Mouse (Mus musculus) limb, embryonic 14.5 days (tissue): Measurements from ENCODE around the gene Stab1. TPM values are rescaled to one million over a fixed set of nuclear protein-coding genes. Genes with fewer than 3 reads are reported as not detected.

Experiments used
- ATAC-seq: fragments of 200-750 bp; cut with Nextera tagmentation; 2 replicates; pipeline ENCODE4 v1.8.0; 2017; ENCODE audit warnings: low read depth, moderate number of reproducible peaks, moderate TSS enrichment; ENCODE audit not compliant: low FRiP score
- DNase-seq: peaks from one replicate; pipeline ENCODE4 v3.0.0-alpha.2; 2015; ENCODE audit warnings: low spot score
- H3K27ac ChIP-seq: fragments of 300-500 bp; sonication (generic); replicated peaks from 2 replicates; pipeline ENCODE4 v1.5.1; 2014; ENCODE audit warnings: low read depth, mild to moderate bottlenecking, low read length, moderate library complexity, mixed read lengths
- H3K27me3 ChIP-seq: fragments of 300-500 bp; sonication (generic); 2 replicates; pipeline ENCODE4 v1.6.1; 2014; ENCODE audit warnings: low read length, mixed read lengths; ENCODE audit not compliant: control insufficient read depth, insufficient read depth
- H3K36me3 ChIP-seq: fragments of 300-500 bp; sonication (generic); 2 replicates; pipeline ENCODE4 v1.6.1; 2014; ENCODE audit warnings: mild to moderate bottlenecking, low read length, moderate library complexity, mixed read lengths; ENCODE audit not compliant: control insufficient read depth, insufficient read depth
- H3K4me1 ChIP-seq: fragments of 300-500 bp; sonication (generic); 2 replicates; pipeline ENCODE4 v1.6.1; 2014; ENCODE audit warnings: antibody characterized with exemption, low read length, mixed read lengths; ENCODE audit not compliant: control insufficient read depth, insufficient read depth
- H3K4me2 ChIP-seq: fragments of 300-500 bp; sonication (generic); replicated peaks from 2 replicates; pipeline ENCODE4 v1.6.1; 2014; ENCODE audit warnings: low read depth, mild to moderate bottlenecking, low read length, moderate library complexity; ENCODE audit not compliant: severe bottlenecking
- H3K4me3 ChIP-seq: fragments of 300-500 bp; sonication (generic); replicated peaks from 2 replicates; pipeline ENCODE4 v1.5.1; 2014; ENCODE audit warnings: low read length
- H3K9ac ChIP-seq: fragments of 300-500 bp; sonication (generic); 2 replicates; pipeline ENCODE4 v1.6.1; 2014; ENCODE audit warnings: mild to moderate bottlenecking, low read depth, low read length, moderate library complexity; ENCODE audit not compliant: severe bottlenecking
- H3K9me3 ChIP-seq: fragments of 300-500 bp; sonication (generic); 2 replicates; pipeline ENCODE4 v1.6.1; 2016; ENCODE audit warnings: low read length; ENCODE audit not compliant: control insufficient read depth
- POLR2A ChIP-seq: fragments of 200-500 bp; IDR thresholded peaks from 2 replicates; pipeline ENCODE4 v1.8.0; 2012; ENCODE audit warnings: inconsistent platforms, mild to moderate bottlenecking, moderate library complexity, borderline replicate concordance; ENCODE audit not compliant: insufficient read depth, insufficient read length; ENCODE audit errors: extremely low read depth
- WGBS: fragments of 180-500 bp; shearing (Covaris S2); extraction: QIAGEN DNeasy Blood & Tissue Kit; methylation state at CpG from one replicate; pipeline ENCODE4 v1.1.7; 2014; 5-methylcytosine and 5-hydroxymethylcytosine counted together
- polyA plus RNA-seq, 2 experiments: library from polyadenylated mRNA; depleted of rRNA in 1 of 2; stranded (reverse) in 1 of 2; unstranded in 1 of 2; fragments of >200 nt; fragmentation: Nextera tagmentation in 1 of 2; extraction: Ambion mirVana in 1 of 2; gene quantifications; 2 replicates each; pipeline versions ENCODE4 v1.2.1 to v1.2.3; 2012 to 2014

Gene Stab1
- polyA plus RNA-seq, 2 experiments = 59.5 to 68.5 TPM

DNA sequence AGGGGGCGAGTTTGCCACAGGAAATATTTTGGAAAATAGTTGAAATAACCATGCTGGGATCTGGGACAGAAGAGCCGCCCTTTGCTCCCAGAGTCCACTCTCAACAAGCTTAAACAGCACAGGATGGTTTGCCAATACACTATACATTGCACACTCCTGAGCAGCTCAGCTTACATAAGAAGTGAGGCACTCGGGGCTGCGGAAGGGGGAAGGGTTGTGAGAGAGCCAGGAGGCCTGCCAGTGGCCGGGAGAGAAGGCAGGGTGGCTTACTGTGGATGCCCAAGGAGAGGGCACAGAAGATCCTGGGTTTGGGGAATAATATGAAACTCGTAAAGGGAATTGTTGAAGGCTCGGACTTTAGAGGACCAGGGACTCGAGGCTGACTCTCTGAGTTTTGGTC, 45.4 kb upstream of the Stab1 start:
- Histone ChIP-seq H3K4me1 (0 out of 2 replicates have a peak, but pooled peaks cover 10% of the 10 kb centered on the region), H3K4me3 (no peak overlapping the region), H3K9ac (peak overlapping the region; percentile 0; the same call in 1 of the 2 replicates), H3K27ac (no peak overlapping the region), H3K36me3 (no peaks in the 10 kb centered on the region), H3K4me2 (no peak overlapping the region), H3K27me3 (no peaks in the 10 kb centered on the region), H3K9me3 (no peaks in the 10 kb centered on the region)
- DNase-seq (no peak), ATAC-seq (no peak)
- 68% methylated on average over 8 of the region's 8 CpGs for WGBS
- TF ChIP-seq POLR2A = no peak

DNA sequence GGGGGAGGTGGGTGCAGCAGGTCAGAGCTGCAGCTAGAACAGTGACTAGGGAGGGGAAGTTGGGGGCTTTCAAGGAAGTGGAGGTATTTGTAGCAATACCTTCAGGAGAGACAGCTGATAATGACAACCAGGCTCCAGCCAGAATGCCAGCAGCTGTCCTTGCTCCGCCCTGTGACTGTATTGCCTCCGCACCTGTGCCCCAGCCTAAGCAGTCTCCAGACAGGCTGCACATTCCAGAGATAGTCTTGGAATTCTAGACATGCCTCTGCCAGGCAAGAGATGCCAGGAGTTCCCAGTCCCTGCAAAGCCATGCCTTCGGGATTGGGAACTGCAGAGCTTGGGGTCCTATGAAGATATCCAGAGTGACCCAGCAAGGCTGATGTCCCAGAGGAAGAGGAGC, 44.1 kb upstream of the Stab1 start:
- H3K9ac ChIP-seq = no peak overlapping the region
- no peak for TF ChIP-seq POLR2A
- no peaks in the 10 kb centered on the region for H3K27me3 ChIP-seq
- no peak overlapping the region for H3K4me2 ChIP-seq
- H3K36me3 ChIP-seq = no peaks in the 10 kb centered on the region
- DNase-seq (no peak), ATAC-seq (peak; percentile 27; the same call in 1 of the 2 replicates)
- 55% methylated on average over 3 of the region's 3 CpGs for WGBS
- H3K4me3 ChIP-seq = no peak overlapping the region
- 0 out of 2 replicates have a peak, but pooled peaks cover 8% of the 10 kb centered on the region for H3K4me1 ChIP-seq
- H3K27ac ChIP-seq = no peak overlapping the region
- H3K9me3 ChIP-seq = no peaks in the 10 kb centered on the region

DNA sequence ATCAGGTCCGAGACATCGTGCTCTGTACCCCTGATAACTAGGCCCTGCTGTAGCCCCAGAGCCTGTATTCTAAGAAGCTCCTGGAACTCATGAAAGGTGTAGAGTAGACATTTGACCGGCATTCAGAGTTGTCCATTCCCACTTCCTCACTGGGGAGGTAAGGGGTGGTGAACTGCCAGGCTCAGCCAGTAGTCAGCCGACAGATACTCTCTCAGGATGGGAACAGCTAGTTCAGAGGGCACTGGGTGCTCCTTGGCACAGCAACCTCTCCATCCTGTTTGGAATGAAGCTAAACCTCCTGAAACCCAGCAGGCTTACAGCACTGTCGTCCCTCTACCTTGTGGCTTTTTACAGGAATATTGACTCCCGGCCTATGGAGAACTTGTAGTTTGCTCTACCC, 43.4 kb upstream of the Stab1 start:
- H3K9me3 ChIP-seq = no peaks in the 10 kb centered on the region
- 0 out of 2 replicates have a peak, but pooled peaks cover 11% of the 10 kb centered on the region for H3K4me1 ChIP-seq
- TF ChIP-seq POLR2A = no peak
- H3K36me3 ChIP-seq = no peaks in the 10 kb centered on the region
- ATAC-seq (no peak), DNase-seq (no peak)
- H3K9ac ChIP-seq = no peak overlapping the region
- no peak overlapping the region for H3K27ac ChIP-seq
- H3K4me2 ChIP-seq = no peak overlapping the region
- no peaks in the 10 kb centered on the region for H3K27me3 ChIP-seq
- no peak overlapping the region for H3K4me3 ChIP-seq
- 88% methylated on average over 6 of the region's 6 CpGs for WGBS

- Histone ChIP-seq H3K4me3 (no peak overlapping the region), H3K27ac (no peak overlapping the region), H3K4me1 (peaks cover 16% of the 10 kb centered on the region), H3K9me3 (no peaks in the 10 kb centered on the region), H3K27me3 (no peaks in the 10 kb centered on the region), H3K4me2 (no peak overlapping the region), H3K36me3 (peaks cover 8% of the 10 kb centered on the region), H3K9ac (0 out of 2 replicates have a peak overlapping the region, but pooled peaks have one; percentile 21)
- DNase-seq (no peak), ATAC-seq (peak; percentile 20; the same call in 1 of the 2 replicates)
- WGBS = 55% methylated on average over 4 of the region's 4 CpGs
- TF ChIP-seq POLR2A = no peak
These were observed 40.7 kb upstream of the Stab1 start for GRCm38 (mm10) chr14:31209133-31209557.

DNA sequence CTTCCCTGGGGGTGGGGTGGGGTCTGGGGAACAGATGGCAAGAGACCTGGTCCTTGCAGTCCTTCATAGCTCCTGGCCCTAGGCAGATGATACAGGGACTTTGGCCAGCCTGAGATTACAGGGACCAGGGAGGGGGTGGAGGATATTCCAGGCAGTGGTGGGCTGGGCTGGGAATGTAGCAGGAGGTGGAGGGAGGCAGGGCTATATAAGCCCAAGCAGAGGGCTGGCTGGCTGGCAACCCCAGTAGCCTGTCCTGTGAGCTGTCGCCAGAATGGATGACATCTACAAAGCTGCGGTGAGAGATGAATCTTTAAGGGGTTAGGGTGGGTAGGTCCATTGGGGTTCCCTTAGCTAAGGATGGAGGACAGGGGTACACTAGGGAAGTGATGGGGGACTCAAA, 39.6 kb upstream of the Stab1 start, which contains the start of gene Tnnc1:
TSS of gene Tnnc1 (plus strand) at position 229 of the 400 bp plus-strand sequence.
- H3K27me3 ChIP-seq = no peaks in the 10 kb centered on the region
- no peak for TF ChIP-seq POLR2A
- H3K27ac ChIP-seq = no peak within 1 kb of the TSS
- H3K9me3 ChIP-seq = no peaks in the 10 kb centered on the region
- peaks cover 19% of the 10 kb centered on the region for H3K36me3 ChIP-seq
- DNase-seq (no peak), ATAC-seq (no peak)
- peaks cover 16% of the 10 kb centered on the region for H3K4me1 ChIP-seq
- H3K4me2 ChIP-seq = peak within 1 kb of the TSS; percentile 64
- peak within 1 kb of the TSS; percentile 21; the same call in 1 of the 2 replicates for H3K9ac ChIP-seq
- H3K4me3 ChIP-seq = no peak within 1 kb of the TSS; the same call in 1 of the 2 replicates
- 52% methylated on average over 2 of the region's 2 CpGs for WGBS
